Mouse (Mus musculus) small intestine, adult 2 months (tissue): ENCODE measurements around the gene Gimap7.

Source experiments
- CTCF ChIP-seq: fragments of 200-500 bp; IDR thresholded peaks from 2 replicates; pipeline ENCODE4 v1.5.1; 2012; ENCODE audit warnings: low read depth, mild to moderate bottlenecking, control low read depth, inconsistent platforms, low read length, moderate library complexity, mixed read lengths; ENCODE audit not compliant: insufficient replicate concordance, insufficient read length; ENCODE audit errors: extremely low read depth
- POLR2A ChIP-seq: fragments of 200-500 bp; IDR thresholded peaks from 2 replicates; pipeline ENCODE4 v1.6.1; 2012; ENCODE audit warnings: low read depth, mild to moderate bottlenecking, control low read depth, inconsistent platforms, low read length, moderate library complexity

DNA sequence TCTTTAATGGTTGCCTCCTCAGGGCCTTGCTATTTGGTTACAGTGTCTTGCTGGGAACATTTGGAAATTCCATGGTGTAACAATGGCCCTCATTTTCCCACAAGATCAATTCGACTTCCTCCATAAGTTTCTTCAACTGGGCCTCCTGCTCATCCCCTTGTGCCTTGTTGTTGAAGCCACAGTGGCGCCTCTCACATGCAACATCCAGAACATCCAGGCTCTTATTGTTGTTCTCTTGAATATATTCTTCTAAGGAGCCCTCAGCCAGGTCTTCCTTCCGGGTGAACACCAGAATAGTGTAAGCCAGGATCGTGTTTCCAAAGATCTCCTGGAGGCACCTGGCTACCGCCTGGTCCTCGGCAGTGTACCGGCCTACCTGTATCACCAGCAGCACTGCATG is 16.3 kb upstream of the Gimap7 start:
- TF ChIP-seq CTCF: no peak
- TF ChIP-seq POLR2A: no peak
